Mouse (Mus musculus): ENCODE measurements around the gene Gas7.

DNA sequence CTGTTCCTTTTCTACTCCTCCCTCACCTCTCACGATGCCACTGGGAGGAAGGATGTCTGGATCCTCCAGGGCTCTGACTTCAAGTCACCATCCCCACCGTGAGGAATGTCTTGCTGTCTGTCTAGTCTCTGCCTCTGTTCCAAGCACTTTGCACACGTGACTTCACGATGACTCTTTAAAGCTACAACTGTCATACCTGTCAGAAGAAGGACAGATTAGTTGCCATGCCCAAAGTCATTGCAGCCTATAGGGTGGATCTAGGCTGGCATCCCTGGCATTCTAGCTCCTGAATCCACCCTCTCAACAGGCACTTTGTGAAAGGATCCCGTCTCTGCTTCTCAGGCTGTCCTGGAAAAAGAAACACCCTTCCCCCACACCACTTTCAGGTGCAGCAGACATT lies 224.1 kb downstream of the Gas7 start:
- TF ChIP-seq POLR2AphosphoS5 (IDR thresholded peaks at IDR 0.05; ENCODE audit: insufficient replicate concordance, low read depth, low read length): no peak
- no peak for TF ChIP-seq CTCF (IDR thresholded peaks at IDR 0.05; ENCODE audit: low read depth, low read length)

Measured in G1E (cell line).